Mouse (Mus musculus) heart, embryonic 11.5 days (tissue): ENCODE data around the gene Col18a1. TPM values are rescaled to one million over a fixed set of nuclear protein-coding genes. Genes with fewer than 3 reads are reported as not detected.
"Not testable (repeated sequence)": the region's sequence is repeated elsewhere in the genome, so short reads cannot be mapped to it uniquely, and the experiment has no call there.

Experiments used
- ATAC-seq: fragments of 200-750 bp; cut with Nextera tagmentation; replicated peaks from 2 replicates; pipeline ENCODE4 v1.8.0; 2017; ENCODE audit warnings: moderate library complexity; ENCODE audit not compliant: insufficient number of reproducible peaks, low FRiP score, low TSS enrichment
- H3K27ac ChIP-seq: fragments of 300-500 bp; sonication (generic); 2 replicates; pipeline ENCODE4 v1.5.1; 2014; ENCODE audit warnings: mild to moderate bottlenecking, low read depth, low read length
- H3K27me3 ChIP-seq: fragments of 300-500 bp; sonication (generic); 2 replicates; pipeline ENCODE4 v1.6.1; 2014; ENCODE audit warnings: mild to moderate bottlenecking, low read length, mixed read lengths; ENCODE audit not compliant: control insufficient read depth, insufficient read depth
- H3K36me3 ChIP-seq: fragments of 300-500 bp; sonication (generic); 2 replicates; pipeline ENCODE4 v1.6.1; 2014; ENCODE audit warnings: mild to moderate bottlenecking, low read length, moderate library complexity, mixed read lengths; ENCODE audit not compliant: control insufficient read depth, insufficient read depth
- H3K4me1 ChIP-seq: fragments of 300-500 bp; sonication (generic); 2 replicates; pipeline ENCODE4 v1.6.1; 2014; ENCODE audit warnings: low read length; ENCODE audit not compliant: control insufficient read depth, insufficient read depth
- H3K4me2 ChIP-seq: fragments of 300-500 bp; sonication (generic); 2 replicates; pipeline ENCODE4 v1.6.1; 2014; ENCODE audit warnings: mild to moderate bottlenecking, moderate library complexity
- H3K4me3 ChIP-seq: fragments of 300-500 bp; sonication (generic); 2 replicates; pipeline ENCODE4 v1.5.1; 2014; ENCODE audit warnings: low read depth, low read length
- H3K9ac ChIP-seq: fragments of 300-500 bp; sonication (generic); 2 replicates; pipeline ENCODE4 v1.6.1; 2014; ENCODE audit warnings: mild to moderate bottlenecking, low read depth, low read length, moderate library complexity
- H3K9me3 ChIP-seq: fragments of 300-500 bp; sonication (generic); replicated peaks from 2 replicates; pipeline ENCODE4 v1.6.1; 2016; ENCODE audit warnings: low read length; ENCODE audit not compliant: control insufficient read depth
- WGBS: fragments of 180-500 bp; shearing (Covaris S2); extraction: QIAGEN DNeasy Blood & Tissue Kit; methylation state at CpG from one replicate; pipeline ENCODE4 v1.1.7; 2014; ENCODE audit not compliant: insufficient replicate concordance; 5-methylcytosine and 5-hydroxymethylcytosine counted together
- polyA plus RNA-seq: library from polyadenylated mRNA; unstranded; fragments of >200 nt; fragmentation: Nextera tagmentation; extraction: Ambion mirVana; gene quantifications from 2 replicates; pipeline ENCODE4 v1.2.1, GENCODE M21; 2014

The Col18a1 gene
- polyA plus RNA-seq, 1 experiment from 2014 or later: 113 TPM

- ATAC-seq: no peak
- peak overlapping the region; percentile 54 for H3K27ac ChIP-seq
- H3K9ac ChIP-seq: no peak overlapping the region
- peaks cover 3% of the 10 kb centered on the region; the same call in 1 of the 2 replicates for H3K36me3 ChIP-seq
- no peak overlapping the region for H3K4me3 ChIP-seq
- H3K4me2 ChIP-seq: no peak overlapping the region
- peaks cover 51% of the 10 kb centered on the region for H3K4me1 ChIP-seq
- H3K27me3 ChIP-seq: no peaks in the 10 kb centered on the region
- H3K9me3 ChIP-seq: no peaks in the 10 kb centered on the region
- 80% methylated on average over 6 of the region's 6 CpGs for WGBS
These were observed 30.1 kb downstream of the Col18a1 start for GRCm38 (mm10) chr10:77136205-77136604.

GRCm38 (mm10) chr10:77135274-77135829, 31.0 kb downstream of the Col18a1 start:
- Histone ChIP-seq H3K9me3 (no peaks in the 10 kb centered on the region), H3K27me3 (no peaks in the 10 kb centered on the region), H3K4me2 (no peak overlapping the region), H3K27ac (peak overlapping the region; percentile 62; the same call in 1 of the 2 replicates), H3K4me1 (peaks cover 57% of the 10 kb centered on the region), H3K4me3 (no peak overlapping the region), H3K9ac (no peak overlapping the region), H3K36me3 (peaks cover 3% of the 10 kb centered on the region; the same call in 1 of the 2 replicates)
- no peak for ATAC-seq
- 86% methylated on average over 5 of the region's 5 CpGs for WGBS

- H3K4me3 ChIP-seq, H3K9ac ChIP-seq: not testable (repeated sequence)
- peak overlapping the region; percentile 62 for H3K27ac ChIP-seq
These were observed 31.6 kb downstream of the Col18a1 start for GRCm38 (mm10) chr10:77134807-77135152.

GRCm38 (mm10) chr10:77133951-77134806, 32.2 kb downstream of the Col18a1 start:
- H3K9me3 ChIP-seq: no peaks in the 10 kb centered on the region
- 33% methylated on average over 13 of the region's 13 CpGs for WGBS
- H3K36me3 ChIP-seq: peaks cover 3% of the 10 kb centered on the region; the same call in 1 of the 2 replicates
- no peak overlapping the region for H3K9ac ChIP-seq
- no peaks in the 10 kb centered on the region for H3K27me3 ChIP-seq
- peaks cover 54% of the 10 kb centered on the region for H3K4me1 ChIP-seq
- peak; percentile 53; the same call in 1 of the 2 replicates for ATAC-seq
- peak overlapping the region; percentile 12 for H3K4me2 ChIP-seq
- H3K4me3 ChIP-seq: no peak overlapping the region
- H3K27ac ChIP-seq: peak overlapping the region; percentile 62

More at GRCm38 (mm10) chr10:77134807-77135152, 31.6 kb downstream of the Col18a1 start:
- H3K36me3 ChIP-seq, H3K27me3 ChIP-seq, H3K9me3 ChIP-seq: not testable (repeated sequence)
- Histone ChIP-seq H3K4me1 (peaks cover 57% of the 10 kb centered on the region), H3K4me2 (peak overlapping the region; percentile 12; the same call in 1 of the 2 replicates)
- 0 out of 2 replicates have a peak, but pooled peaks have one; percentile 18 for ATAC-seq
- WGBS: 18% methylated on average over 6 of the region's 6 CpGs

GRCm38 (mm10) chr10:77132118-77132517, 34.2 kb downstream of the Col18a1 start:
- H3K4me2 ChIP-seq: no peak overlapping the region
- no peaks in the 10 kb centered on the region for H3K27me3 ChIP-seq
- 56% methylated on average over 11 of the region's 11 CpGs for WGBS
- H3K9ac ChIP-seq: 0 out of 2 replicates have a peak overlapping the region, but pooled peaks have one; percentile 34
- H3K36me3 ChIP-seq: peaks cover 3% of the 10 kb centered on the region; the same call in 1 of the 2 replicates
- ATAC-seq: no peak
- H3K27ac ChIP-seq: peak overlapping the region; percentile 58; the same call in 1 of the 2 replicates
- no peak overlapping the region for H3K4me3 ChIP-seq
- H3K4me1 ChIP-seq: peaks cover 47% of the 10 kb centered on the region
- H3K9me3 ChIP-seq: no peaks in the 10 kb centered on the region

- ATAC-seq: no peak
- H3K27ac ChIP-seq: peak overlapping the region; percentile 58; the same call in 1 of the 2 replicates
- no peaks in the 10 kb centered on the region for H3K27me3 ChIP-seq
- H3K4me1 ChIP-seq: peaks cover 47% of the 10 kb centered on the region
- no peaks in the 10 kb centered on the region; the same call in 1 of the 2 replicates for H3K36me3 ChIP-seq
- H3K4me2 ChIP-seq: no peak overlapping the region
- H3K9ac ChIP-seq: no peak overlapping the region; the same call in 1 of the 2 replicates
- 66% methylated on average over 6 of the region's 6 CpGs for WGBS
- H3K9me3 ChIP-seq: no peaks in the 10 kb centered on the region
- no peak overlapping the region for H3K4me3 ChIP-seq
These were observed 34.8 kb downstream of the Col18a1 start for GRCm38 (mm10) chr10:77131536-77131935.

GRCm38 (mm10) chr10:77130561-77131240, 35.6 kb downstream of the Col18a1 start:
- peaks cover 49% of the 10 kb centered on the region for H3K4me1 ChIP-seq
- H3K9me3 ChIP-seq: no peaks in the 10 kb centered on the region
- H3K4me3 ChIP-seq: no peak overlapping the region
- ATAC-seq: no peak
- WGBS: 45% methylated on average over 13 of the region's 13 CpGs
- no peaks in the 10 kb centered on the region for H3K36me3 ChIP-seq
- H3K4me2 ChIP-seq: 0 out of 2 replicates have a peak overlapping the region, but pooled peaks have one; percentile 2
- no peaks in the 10 kb centered on the region for H3K27me3 ChIP-seq
- peak overlapping the region; percentile 58; the same call in 1 of the 2 replicates for H3K27ac ChIP-seq
- H3K9ac ChIP-seq: no peak overlapping the region

GRCm38 (mm10) chr10:77129637-77130410, 36.5 kb downstream of the Col18a1 start:
- Histone ChIP-seq H3K9me3 (no peaks in the 10 kb centered on the region), H3K4me1 (peaks cover 49% of the 10 kb centered on the region), H3K4me2 (no peak overlapping the region), H3K27me3 (no peaks in the 10 kb centered on the region), H3K4me3 (no peak overlapping the region), H3K36me3 (no peaks in the 10 kb centered on the region), H3K27ac (no peak overlapping the region), H3K9ac (no peak overlapping the region)
- 83% methylated on average over 6 of the region's 6 CpGs for WGBS
- ATAC-seq: no peak
